Mouse (Mus musculus) heart, adult 9 months (tissue): ENCODE measurements around the gene Atf7ip.

Source experiments
- DNase-seq, 2 experiments: peaks; one replicate each; pipeline ENCODE4 v3.0.0; 2022; ENCODE audit warnings: low spot score in 2 of 2

Gene Atf7ip

GRCm38 (mm10) chr6:136486166-136486565 lies 19.8 kb upstream of the Atf7ip start:
- no peak for DNase-seq

DNA sequence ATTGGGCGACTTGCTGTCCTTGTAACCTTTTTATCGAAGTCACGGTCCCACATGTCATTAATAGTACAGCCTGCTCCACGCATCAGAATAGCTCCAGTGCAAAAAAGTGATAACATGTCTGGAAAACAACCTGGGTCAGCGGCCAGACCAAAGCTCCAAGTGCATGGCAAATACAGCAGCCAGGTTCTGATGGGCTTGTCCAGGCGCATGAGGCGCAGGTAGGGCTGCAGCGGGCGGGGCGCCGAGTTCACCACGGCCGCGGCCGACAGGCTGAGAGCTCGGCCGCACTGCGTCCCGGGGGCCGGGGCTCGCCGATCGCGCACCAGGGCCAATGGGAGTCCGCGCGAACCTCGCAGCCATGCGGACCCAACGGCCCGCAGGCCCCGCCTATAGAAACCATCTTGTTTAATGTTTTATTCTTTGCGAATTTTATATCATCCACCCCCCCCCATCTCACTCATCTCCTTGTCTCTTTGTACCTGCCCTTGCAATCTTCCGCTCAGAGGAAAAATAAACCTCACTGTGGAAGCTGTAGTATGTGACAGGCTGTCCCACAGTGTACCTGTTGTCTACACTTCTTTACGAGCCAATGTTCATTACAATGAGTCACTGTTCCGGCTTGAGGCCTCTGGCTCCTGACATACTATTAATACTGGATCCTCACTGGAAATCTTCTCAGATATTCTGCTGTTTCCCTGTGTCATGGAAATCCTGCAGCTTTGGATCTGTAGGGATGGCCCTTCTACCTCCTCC lies 19.0 kb upstream of the Atf7ip start:
- DNase-seq, result no peak

DNA sequence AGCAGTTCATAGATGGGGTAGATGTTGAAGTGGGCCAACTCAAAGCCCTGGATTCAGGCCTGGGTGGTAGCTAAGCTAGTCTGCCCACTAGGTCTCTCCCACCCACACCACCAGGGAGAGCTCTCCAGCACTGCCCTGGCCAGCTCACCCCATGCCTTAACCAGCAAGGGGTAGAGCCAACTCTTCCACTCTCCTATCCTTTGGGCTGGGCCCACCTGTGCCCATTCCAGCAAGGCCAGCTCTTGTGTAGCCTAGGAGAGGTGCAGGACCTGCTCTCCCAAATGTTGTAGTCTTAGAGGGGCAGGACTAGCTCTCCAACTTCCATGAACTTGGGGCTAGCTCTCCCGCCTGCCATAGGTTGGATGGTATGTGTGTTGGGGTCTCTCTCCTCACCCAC lies 18.4 kb upstream of the Atf7ip start:
- DNase-seq, result no peak

DNA sequence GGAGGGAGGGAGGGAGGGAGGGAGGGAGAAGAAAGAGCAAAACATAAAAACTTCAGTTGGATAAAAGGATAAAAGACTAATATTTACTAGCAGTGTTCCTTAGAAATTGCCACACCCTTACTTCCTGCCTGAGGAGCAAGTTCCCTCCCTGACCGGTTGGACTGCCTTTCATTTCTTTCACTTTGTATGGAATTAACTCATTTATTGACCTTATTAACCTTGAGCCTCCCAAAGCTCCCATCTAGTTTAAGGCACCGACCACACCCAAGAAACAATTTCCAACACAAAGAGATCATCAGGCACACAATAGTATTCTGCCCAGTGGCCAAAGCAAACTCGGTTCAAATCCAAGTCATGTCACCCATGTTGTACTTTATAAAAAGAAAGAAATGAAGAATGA lies 16.1 kb upstream of the Atf7ip start:
- no peak for DNase-seq

GRCm38 (mm10) chr6:136490516-136491475 lies 15.2 kb upstream of the Atf7ip start:
- no peak for DNase-seq

GRCm38 (mm10) chr6:136491631-136492030 lies 14.3 kb upstream of the Atf7ip start:
- no peak for DNase-seq

GRCm38 (mm10) chr6:136492251-136492650 lies 13.7 kb upstream of the Atf7ip start:
- no peak for DNase-seq

GRCm38 (mm10) chr6:136493486-136493885 lies 12.5 kb upstream of the Atf7ip start:
- no peak for DNase-seq

DNA sequence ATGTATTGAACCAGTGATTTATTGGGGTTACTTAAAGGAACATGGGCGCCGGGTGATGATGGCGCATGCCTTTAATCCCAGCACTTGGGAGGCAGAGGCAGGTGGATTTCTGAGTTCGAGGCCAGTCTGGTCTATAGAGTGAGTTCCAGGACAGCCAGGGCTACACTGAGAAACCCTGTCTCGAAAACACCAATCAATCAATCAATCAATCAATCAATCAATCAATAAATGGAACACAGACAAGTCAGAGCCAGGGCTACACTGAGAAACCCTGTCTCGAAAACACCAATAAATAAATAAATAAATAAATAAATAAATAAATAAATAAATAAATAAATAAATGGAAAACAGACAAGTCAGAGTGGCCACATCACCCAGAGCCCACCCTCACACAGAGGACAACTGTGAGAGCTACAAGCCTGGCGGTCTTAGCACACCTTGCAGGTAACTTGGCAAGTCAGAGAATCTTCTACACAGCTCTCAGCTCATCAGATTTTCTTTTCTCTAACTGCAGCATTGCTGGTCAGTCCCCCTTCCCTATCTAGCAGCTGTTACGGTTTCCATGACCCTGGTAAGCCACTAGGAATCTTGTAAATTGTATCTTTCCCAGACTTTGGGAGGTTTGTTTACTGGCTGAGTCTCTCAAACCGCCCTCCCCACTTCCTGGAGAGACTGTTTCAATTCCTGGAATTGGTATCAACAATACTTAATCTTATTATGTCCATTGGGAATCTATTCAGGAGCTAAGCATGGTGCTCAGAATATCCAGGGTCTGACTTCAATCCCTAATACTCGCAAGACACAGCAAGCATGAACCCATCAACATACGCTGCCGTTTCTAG lies 11.8 kb upstream of the Atf7ip start:
- DNase-seq, result no peak

DNA sequence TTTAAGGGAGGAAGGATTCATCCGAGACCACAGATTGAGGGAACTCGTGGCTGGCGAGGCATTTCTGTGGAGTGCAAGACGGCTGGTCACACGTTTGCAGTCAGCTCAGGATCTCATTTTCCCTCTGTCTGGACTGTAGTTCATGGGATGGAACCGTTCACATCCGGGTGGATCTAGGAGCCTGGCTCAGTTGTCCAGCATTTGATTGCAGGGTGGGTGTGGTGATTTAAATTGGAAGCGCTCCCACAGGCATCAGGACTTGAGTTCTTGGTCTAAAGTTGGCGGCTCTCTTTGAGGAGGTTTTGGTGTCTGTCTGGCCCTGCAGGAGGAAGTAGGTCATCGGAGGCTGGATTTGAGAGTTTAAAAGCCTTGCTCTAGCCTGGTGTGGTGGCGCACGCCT lies 10.9 kb upstream of the Atf7ip start:
- DNase-seq, result no peak

- DNase-seq, result peak; percentile 40 to 47
Observed at GRCm38 (mm10) chr6:136497744-136498143, 8.2 kb upstream of the Atf7ip start.

GRCm38 (mm10) chr6:136499292-136499977 lies 6.5 kb upstream of the Atf7ip start:
- DNase-seq, result no peak

GRCm38 (mm10) chr6:136508652-136509051 lies 2.7 kb downstream of the Atf7ip start:
- DNase-seq, result no peak

GRCm38 (mm10) chr6:136510945-136511344 lies 5.0 kb downstream of the Atf7ip start:
- no peak for DNase-seq

GRCm38 (mm10) chr6:136512351-136512750 lies 6.4 kb downstream of the Atf7ip start:
- no peak for DNase-seq

DNA sequence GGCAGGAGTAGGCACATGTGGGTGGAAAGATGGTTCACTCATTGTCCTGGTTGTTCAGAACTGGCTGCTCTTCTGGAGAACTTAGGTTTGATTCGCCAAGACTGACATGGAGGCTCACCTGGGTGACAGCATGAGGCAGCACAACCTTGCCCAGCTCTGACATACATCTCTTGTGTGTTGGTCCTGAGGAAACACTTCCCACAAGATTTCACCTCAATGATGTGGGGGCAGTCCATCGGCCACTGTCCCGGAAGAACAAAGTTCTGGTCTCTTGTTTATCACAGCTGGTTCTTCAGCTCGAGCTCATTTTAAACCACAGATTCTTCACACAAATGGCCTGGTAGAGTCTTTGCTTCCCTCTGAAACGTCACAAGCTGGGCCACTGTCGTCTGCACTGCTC lies 10.7 kb downstream of the Atf7ip start:
- no peak for DNase-seq

DNA sequence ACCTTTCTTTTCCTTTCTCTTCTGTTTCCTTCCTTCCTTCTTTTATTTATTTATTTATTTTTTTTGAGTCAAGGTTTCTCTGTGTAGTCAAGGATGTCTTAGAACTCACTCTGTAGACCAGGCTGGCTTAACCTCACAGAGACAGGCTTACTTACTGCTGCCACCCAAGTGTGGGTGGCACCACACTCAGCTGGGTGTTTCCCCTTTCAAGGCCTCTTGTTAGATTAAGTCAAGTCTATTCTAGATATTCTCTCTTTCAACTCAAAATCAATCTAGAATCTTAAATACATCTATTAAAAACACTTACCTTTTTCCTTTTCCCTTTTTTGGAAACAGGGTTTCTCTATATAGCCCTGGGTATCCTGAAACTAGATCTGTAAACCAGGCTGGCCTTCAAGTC lies 11.3 kb downstream of the Atf7ip start:
- DNase-seq, result no peak

DNA sequence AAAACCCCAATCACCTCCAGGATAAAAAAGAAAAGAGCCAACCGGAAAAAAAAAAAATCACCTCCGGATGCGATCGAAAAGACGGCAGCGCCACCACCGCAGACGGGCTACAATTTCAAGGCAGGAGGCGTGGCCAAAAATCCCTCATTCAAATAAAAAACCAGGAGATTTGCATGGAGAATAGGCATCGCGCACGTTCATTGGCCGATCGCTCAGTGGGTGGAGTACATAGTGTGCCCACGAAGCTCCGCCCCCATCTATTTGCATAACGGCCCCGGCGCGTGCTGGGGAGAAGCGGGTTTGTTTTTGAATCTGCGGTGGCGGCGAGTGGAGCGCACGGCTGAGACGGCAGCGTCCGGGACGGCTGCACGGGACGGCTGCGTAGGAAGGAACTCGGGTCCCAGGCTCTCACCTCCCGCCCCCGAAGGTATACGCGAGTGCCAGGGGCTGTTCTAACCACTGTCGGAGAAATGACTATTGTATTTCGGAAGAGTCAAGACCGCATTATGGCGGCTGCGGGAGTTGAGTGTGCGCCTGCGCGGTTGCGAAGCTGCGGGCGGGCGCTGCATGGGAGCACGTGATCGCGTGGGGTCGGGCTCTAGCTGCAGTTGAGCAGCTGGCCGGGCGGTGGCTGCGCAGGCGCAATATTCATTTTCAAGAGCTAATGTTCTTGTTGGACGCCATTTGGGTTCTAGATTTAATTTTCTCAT lies 12.7 kb downstream of the Atf7ip start:
- DNase-seq, result peak; percentile 97 to 98

GRCm38 (mm10) chr6:136519254-136519653 lies 13.3 kb downstream of the Atf7ip start:
- DNase-seq, result no peak

- no peak for DNase-seq
Observed at GRCm38 (mm10) chr6:136520361-136520760, 14.4 kb downstream of the Atf7ip start.

- DNase-seq, result no peak
Observed at GRCm38 (mm10) chr6:136521681-136522080, 15.7 kb downstream of the Atf7ip start.
